Mouse (Mus musculus) embryonic facial prominence, embryonic 15.5 days (tissue): Measurements from ENCODE around the gene Lcn2. TPM values are rescaled to one million over a fixed set of nuclear protein-coding genes. Genes with fewer than 3 reads are reported as not detected.
A peak's percentile ranks its signal among the peaks of the same experiment; 100 is the strongest.

ENCODE experiments used
- ATAC-seq: fragments of 200-750 bp; cut with Nextera tagmentation; 2 replicates; pipeline ENCODE4 v1.8.0; 2017; ENCODE audit warnings: low read depth, moderate TSS enrichment; ENCODE audit not compliant: insufficient number of reproducible peaks, low FRiP score, low TSS enrichment
- H3K27ac ChIP-seq: fragments of 300-500 bp; sonication (generic); replicated peaks from 2 replicates; pipeline ENCODE4 v1.5.1; 2015; ENCODE audit warnings: mild to moderate bottlenecking, inconsistent platforms
- H3K27me3 ChIP-seq: fragments of 300-500 bp; sonication (generic); 2 replicates; pipeline ENCODE4 v1.6.1; 2015; ENCODE audit warnings: inconsistent platforms
- H3K36me3 ChIP-seq: fragments of 300-500 bp; sonication (generic); 2 replicates; pipeline ENCODE4 v1.6.1; 2015; ENCODE audit warnings: mild to moderate bottlenecking, inconsistent platforms
- H3K4me1 ChIP-seq: fragments of 300-500 bp; sonication (generic); 2 replicates; pipeline ENCODE4 v1.6.1; 2015; ENCODE audit warnings: inconsistent platforms
- H3K4me2 ChIP-seq: fragments of 300-500 bp; sonication (generic); replicated peaks from 2 replicates; pipeline ENCODE4 v1.6.1; 2015; ENCODE audit warnings: mild to moderate bottlenecking, inconsistent platforms
- H3K4me3 ChIP-seq: fragments of 300-500 bp; sonication (generic); replicated peaks from 2 replicates; pipeline ENCODE4 v1.5.1; 2015; ENCODE audit warnings: mild to moderate bottlenecking, inconsistent platforms
- H3K9ac ChIP-seq: fragments of 300-500 bp; sonication (generic); 2 replicates; pipeline ENCODE4 v1.6.1; 2015; ENCODE audit warnings: inconsistent platforms
- H3K9me3 ChIP-seq: fragments of 300-500 bp; sonication (generic); replicated peaks from 2 replicates; pipeline ENCODE4 v1.6.1; 2016; ENCODE audit warnings: inconsistent platforms
- WGBS: fragments of 180-500 bp; shearing (Covaris S2); methylation state at CpG from one replicate; pipeline ENCODE4 v1.1.7; 2015; 5-methylcytosine and 5-hydroxymethylcytosine counted together
- polyA plus RNA-seq: library from polyadenylated mRNA; unstranded; fragments of >200 nt; fragmentation: Nextera tagmentation; extraction: Ambion mirVana; gene quantifications from 2 replicates; pipeline ENCODE4 v1.2.1, GENCODE M21; 2015

Gene Lcn2
- 5.6 and 6.5 TPM in 2 replicates for polyA plus RNA-seq

- H3K4me2 ChIP-seq: no peak within 1 kb of the TSS
- no peak within 1 kb of the TSS for H3K27ac ChIP-seq
- no peaks in the 10 kb centered on the region for H3K9me3 ChIP-seq
- no peak within 1 kb of the TSS for H3K4me3 ChIP-seq
- ATAC-seq: no peak
- H3K27me3 ChIP-seq: no peaks in the 10 kb centered on the region
- WGBS: 54% methylated on average over 5 of the region's 5 CpGs
- no peak within 1 kb of the TSS for H3K9ac ChIP-seq
- no peaks in the 10 kb centered on the region for H3K4me1 ChIP-seq
- H3K36me3 ChIP-seq: no peaks in the 10 kb centered on the region
Measured at GRCm38 (mm10) chr2:32387706-32388490, at the start of gene Lcn2. Lcn2 (minus strand) TSS chr2:32388252.

- WGBS: 58% methylated on average over 2 of the region's 2 CpGs
- no peak overlapping the region for H3K4me2 ChIP-seq
- no peaks in the 10 kb centered on the region for H3K36me3 ChIP-seq
- H3K9ac ChIP-seq: no peak overlapping the region
- peak overlapping the region; percentile 36 for H3K27ac ChIP-seq
- H3K9me3 ChIP-seq: no peaks in the 10 kb centered on the region
- H3K4me1 ChIP-seq: peaks cover 34% of the 10 kb centered on the region
- H3K4me3 ChIP-seq: no peak overlapping the region
- ATAC-seq: no peak
- H3K27me3 ChIP-seq: no peaks in the 10 kb centered on the region
Measured at GRCm38 (mm10) chr2:32437612-32438166, 49.6 kb upstream of the Lcn2 start.

GRCm38 (mm10) chr2:32436686-32437372 is 48.8 kb upstream of the Lcn2 start:
- Histone ChIP-seq H3K4me1 (peaks cover 34% of the 10 kb centered on the region), H3K4me2 (no peak overlapping the region), H3K9me3 (no peaks in the 10 kb centered on the region), H3K27ac (peak overlapping the region; percentile 36), H3K27me3 (no peaks in the 10 kb centered on the region), H3K4me3 (no peak overlapping the region), H3K9ac (no peak overlapping the region), H3K36me3 (no peaks in the 10 kb centered on the region)
- WGBS: 51% methylated on average over 3 of the region's 3 CpGs
- no peak for ATAC-seq

GRCm38 (mm10) chr2:32430701-32431676 is 42.9 kb upstream of the Lcn2 start:
- Histone ChIP-seq H3K9me3 (no peaks in the 10 kb centered on the region), H3K4me1 (peaks cover 49% of the 10 kb centered on the region), H3K27me3 (no peaks in the 10 kb centered on the region), H3K27ac (peak overlapping the region; percentile 87), H3K9ac (peak overlapping the region; percentile 27), H3K36me3 (no peaks in the 10 kb centered on the region), H3K4me2 (peak overlapping the region; percentile 59), H3K4me3 (peak overlapping the region; percentile 44)
- WGBS: 6% methylated on average over 18 of the region's 18 CpGs
- peak; percentile 89 for ATAC-seq

- H3K36me3 ChIP-seq: no peaks in the 10 kb centered on the region
- no peak overlapping the region for H3K9ac ChIP-seq
- no peaks in the 10 kb centered on the region for H3K27me3 ChIP-seq
- H3K9me3 ChIP-seq: no peaks in the 10 kb centered on the region
- peak overlapping the region; percentile 84 for H3K27ac ChIP-seq
- 71% methylated on average over 4 of the region's 4 CpGs for WGBS
- no peak overlapping the region for H3K4me3 ChIP-seq
- peak overlapping the region; percentile 28; the same call in 1 of the 2 replicates for H3K4me2 ChIP-seq
- no peak for ATAC-seq
- peaks cover 64% of the 10 kb centered on the region for H3K4me1 ChIP-seq
Measured at GRCm38 (mm10) chr2:32429215-32429891, 41.3 kb upstream of the Lcn2 start.

- ATAC-seq: peak; percentile 73
- Histone ChIP-seq H3K9me3 (no peaks in the 10 kb centered on the region), H3K4me3 (peak overlapping the region; percentile 13; the same call in 1 of the 2 replicates), H3K27me3 (no peaks in the 10 kb centered on the region), H3K4me1 (peaks cover 74% of the 10 kb centered on the region), H3K9ac (peak overlapping the region; percentile 15; the same call in 1 of the 2 replicates), H3K36me3 (no peaks in the 10 kb centered on the region), H3K27ac (peak overlapping the region; percentile 84), H3K4me2 (peak overlapping the region; percentile 28)
- WGBS: 42% methylated on average over 8 of the region's 8 CpGs
Measured at GRCm38 (mm10) chr2:32428262-32428722, 40.2 kb upstream of the Lcn2 start.

- peak overlapping the region; percentile 28; the same call in 1 of the 2 replicates for H3K4me2 ChIP-seq
- WGBS: 50% methylated on average over 5 of the region's 5 CpGs
- H3K4me1 ChIP-seq: peaks cover 80% of the 10 kb centered on the region
Measured at GRCm38 (mm10) chr2:32427720-32428119, 39.7 kb upstream of the Lcn2 start.

GRCm38 (mm10) chr2:32426141-32426540 is 38.1 kb upstream of the Lcn2 start:
- WGBS: 88% methylated on average over 1 of the region's 1 CpGs
- Histone ChIP-seq H3K27me3 (no peaks in the 10 kb centered on the region), H3K9me3 (no peaks in the 10 kb centered on the region), H3K36me3 (0 out of 2 replicates have a peak, but pooled peaks cover under 1% of the 10 kb centered on the region), H3K4me2 (no peak overlapping the region), H3K27ac (peak overlapping the region; percentile 7; the same call in 1 of the 2 replicates), H3K9ac (no peak overlapping the region), H3K4me3 (no peak overlapping the region), H3K4me1 (peaks cover 85% of the 10 kb centered on the region)
- no peak for ATAC-seq

More at GRCm38 (mm10) chr2:32427720-32428119, 39.7 kb upstream of the Lcn2 start:
- Histone ChIP-seq H3K36me3 (no peaks in the 10 kb centered on the region), H3K9ac (no peak overlapping the region), H3K4me3 (no peak overlapping the region), H3K9me3 (no peaks in the 10 kb centered on the region), H3K27ac (peak overlapping the region; percentile 84), H3K27me3 (no peaks in the 10 kb centered on the region)
- ATAC-seq: no peak

GRCm38 (mm10) chr2:32425568-32425967 is 37.5 kb upstream of the Lcn2 start:
- H3K36me3 ChIP-seq: 0 out of 2 replicates have a peak, but pooled peaks cover 7% of the 10 kb centered on the region
- H3K9me3 ChIP-seq: no peaks in the 10 kb centered on the region
- no peak overlapping the region for H3K4me3 ChIP-seq
- H3K4me2 ChIP-seq: no peak overlapping the region
- no peak overlapping the region for H3K9ac ChIP-seq
- peaks cover 80% of the 10 kb centered on the region for H3K4me1 ChIP-seq
- H3K27me3 ChIP-seq: no peaks in the 10 kb centered on the region
- 48% methylated on average over 5 of the region's 5 CpGs for WGBS
- peak overlapping the region; percentile 82 for H3K27ac ChIP-seq
- no peak for ATAC-seq

- ATAC-seq: no peak
- peaks cover 72% of the 10 kb centered on the region for H3K4me1 ChIP-seq
Measured at GRCm38 (mm10) chr2:32424796-32425195, 36.7 kb upstream of the Lcn2 start.

More at GRCm38 (mm10) chr2:32424796-32425195, 36.7 kb upstream of the Lcn2 start:
- H3K4me2 ChIP-seq: no peak overlapping the region
- H3K4me3 ChIP-seq: no peak overlapping the region
- peaks cover 14% of the 10 kb centered on the region for H3K36me3 ChIP-seq
- peak overlapping the region; percentile 82 for H3K27ac ChIP-seq
- 28% methylated on average over 3 of the region's 3 CpGs for WGBS
- no peak overlapping the region for H3K9ac ChIP-seq
- H3K9me3 ChIP-seq: no peaks in the 10 kb centered on the region
- no peaks in the 10 kb centered on the region for H3K27me3 ChIP-seq
